Mouse (Mus musculus): ENCODE data around the gene Rcor3.
A peak's percentile ranks its signal among the peaks of the same experiment; 100 is the strongest.

The Rcor3 gene

GRCm38 (mm10) chr1:192070618-192071051, 67.2 kb downstream of the Rcor3 start:
- DNase-seq (ENCODE audit: low read depth, low spot score): peak; percentile 61

- peak; percentile 76 for DNase-seq (ENCODE audit: low read depth, low spot score)
These were observed 67.8 kb downstream of the Rcor3 start for GRCm38 (mm10) chr1:192069971-192070591.

DNA sequence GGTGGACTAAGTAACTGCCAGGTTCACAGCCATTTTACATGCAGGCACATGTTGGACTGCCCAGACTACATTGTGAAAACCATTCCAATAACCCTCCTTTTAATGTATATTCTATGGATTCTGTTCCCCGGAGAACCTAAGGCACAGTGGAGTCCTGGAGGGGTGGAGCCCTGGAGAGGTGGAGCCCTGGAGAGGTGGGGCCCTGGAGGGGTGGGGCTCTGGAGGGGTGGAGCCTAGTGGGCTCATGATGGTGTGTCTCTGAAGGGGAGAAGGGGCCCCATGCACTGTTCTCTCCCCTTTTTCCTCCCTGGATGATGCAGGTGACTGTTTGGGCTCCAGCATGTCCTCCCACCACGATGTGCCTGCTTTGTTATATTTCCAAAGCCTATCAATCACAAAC, 69.7 kb downstream of the Rcor3 start:
- no peak for DNase-seq (ENCODE audit: low read depth, low spot score)

- DNase-seq (ENCODE audit: low read depth, low spot score): no peak
These were observed 70.9 kb downstream of the Rcor3 start for GRCm38 (mm10) chr1:192066956-192067355.

DNA sequence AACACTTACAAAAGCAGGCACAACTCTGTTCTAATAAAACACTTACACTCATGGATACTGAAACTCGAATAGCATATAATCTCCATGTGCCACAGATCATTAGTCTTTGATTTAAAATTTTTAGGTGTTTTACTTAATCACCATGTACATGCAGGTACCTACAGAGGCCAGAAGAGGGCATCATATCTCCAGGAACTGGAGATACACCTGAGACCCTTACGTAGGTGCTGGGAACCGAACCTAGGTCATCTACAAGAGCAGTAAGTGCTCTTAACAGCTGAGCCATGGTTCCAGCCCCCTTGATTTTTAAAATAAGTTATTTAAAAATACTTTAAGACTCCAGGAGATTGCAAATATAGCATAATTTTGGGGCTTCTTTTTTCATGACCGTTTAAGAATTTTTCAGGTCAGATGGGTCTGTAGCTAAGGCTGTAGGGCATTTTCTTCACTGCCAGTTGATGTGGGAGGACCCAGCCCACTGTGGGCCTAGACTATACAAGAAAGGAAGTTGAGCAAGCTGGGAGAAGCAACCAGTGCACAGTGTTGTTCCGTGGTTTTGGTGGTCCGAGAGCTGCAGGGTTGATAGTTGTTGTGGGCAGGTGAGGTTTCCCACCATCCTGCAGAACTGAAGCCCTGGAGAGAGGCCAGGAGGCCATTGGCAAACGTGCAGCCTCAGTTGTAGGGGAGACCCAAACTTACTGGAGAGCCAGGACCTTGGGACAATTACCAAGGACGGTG, 74.5 kb downstream of the Rcor3 start:
- no peak for DNase-seq (ENCODE audit: low read depth, low spot score)

DNA sequence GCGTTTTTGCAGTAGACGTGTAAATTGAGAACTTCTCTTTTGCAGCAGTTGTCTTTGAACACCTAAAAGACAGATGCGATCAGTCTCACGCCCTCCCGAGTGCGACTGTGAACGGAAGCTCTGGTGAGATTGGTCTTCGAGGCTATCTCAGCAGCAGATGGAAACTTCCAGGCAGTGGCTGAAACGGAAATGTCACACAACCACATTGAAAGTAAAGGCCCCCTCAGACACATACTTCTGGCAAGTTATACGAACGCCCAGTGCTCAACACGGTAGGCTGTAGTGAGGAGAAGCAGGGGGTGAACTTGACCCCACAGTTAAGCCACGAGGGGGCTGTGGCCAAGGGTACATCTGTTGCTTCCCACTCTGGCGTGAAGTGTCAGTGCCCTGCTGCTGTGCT, 75.2 kb downstream of the Rcor3 start:
- no peak for DNase-seq (ENCODE audit: low read depth, low spot score)

GRCm38 (mm10) chr1:192061666-192062306, 76.1 kb downstream of the Rcor3 start:
- peak; percentile 95 for DNase-seq (ENCODE audit: low read depth, low spot score)

DNA sequence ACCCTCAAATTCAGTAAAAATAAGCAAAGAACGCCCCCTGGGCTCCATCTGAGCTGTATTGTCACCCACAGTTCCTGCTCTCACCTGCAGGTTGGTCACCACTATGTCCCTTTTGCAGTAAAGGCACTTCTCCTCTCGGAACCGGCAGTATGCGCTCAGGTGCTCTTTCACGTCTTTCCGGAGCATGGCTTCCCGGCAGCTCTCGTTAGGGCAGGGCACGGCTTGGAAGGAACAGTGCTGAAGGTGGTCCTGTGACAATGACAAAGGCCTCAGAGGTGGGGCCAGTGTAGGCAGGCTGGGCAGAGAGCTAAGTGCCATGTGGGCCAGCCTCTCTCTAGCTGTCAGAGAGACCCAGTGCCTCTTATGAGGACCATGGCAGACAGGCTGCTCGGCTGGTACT, 79.0 kb downstream of the Rcor3 start:
- DNase-seq (ENCODE audit: low read depth, low spot score): no peak

GRCm38 (mm10) chr1:192053726-192054125, 84.1 kb downstream of the Rcor3 start:
- no peak for DNase-seq (ENCODE audit: low read depth, low spot score)

GRCm38 (mm10) chr1:192052986-192053385, 84.9 kb downstream of the Rcor3 start:
- no peak for DNase-seq (ENCODE audit: low read depth, low spot score)

- peak; percentile 75 for DNase-seq (ENCODE audit: low read depth, low spot score)
These were observed 85.4 kb downstream of the Rcor3 start for GRCm38 (mm10) chr1:192052461-192052860.
